21 mouse cellular contexts compared by ENCODE assay signal in genomic region chr9:120835621-120836020, GRCm38 (mm10).
DNase-seq lines count a peak whose midpoint lies in the region; ATAC-seq and TF ChIP-seq lines count a peak whose summit lies in the region.
"Had no signal": no experiment of that assay in that cellular context is flagged by ENCODE, and none has a peak within 500 bp of the region (broad histone marks: within the 10 kb centered on the region; RNA-seq: fewer than 3 reads in every experiment).

No protein-coding gene starts in this region.

- H3K9me3 ChIP-seq in lung, postnatal 0 days (ENCODE audit: low read length), result no peaks in the 10 kb centered on the region
- no peaks in the 10 kb centered on the region for H3K9me3 ChIP-seq in midbrain, embryonic 14.5 days (ENCODE audit: control insufficient read depth, low read length)
- H3K9me3 ChIP-seq: embryonic facial prominence, embryonic 15.5 days; forebrain, embryonic 12.5 days; forebrain, embryonic 15.5 days; hindbrain, embryonic 12.5 days; hindbrain, embryonic 15.5 days had no signal

- no peaks in the 10 kb centered on the region for H3K27me3 ChIP-seq in lung, postnatal 0 days (replicated peaks; ENCODE audit: insufficient read depth, low read length)
- no peaks in the 10 kb centered on the region for H3K27me3 ChIP-seq in midbrain, embryonic 14.5 days (ENCODE audit: control insufficient read depth, insufficient read depth, low read length)
- H3K27me3 ChIP-seq: embryonic facial prominence, embryonic 15.5 days; forebrain, embryonic 12.5 days; forebrain, embryonic 15.5 days; hindbrain, embryonic 12.5 days; hindbrain, embryonic 15.5 days had no signal

- no peaks in the 10 kb centered on the region for H3K4me1 ChIP-seq in lung, postnatal 0 days (ENCODE audit: insufficient read depth, low read depth, low read length)
- no peaks in the 10 kb centered on the region for H3K4me1 ChIP-seq in midbrain, embryonic 14.5 days (ENCODE audit: control insufficient read depth, insufficient read depth, low read length)
- H3K4me1 ChIP-seq: embryonic facial prominence, embryonic 15.5 days; forebrain, embryonic 12.5 days; forebrain, embryonic 15.5 days; hindbrain, embryonic 15.5 days had no signal

- H3K4me3 ChIP-seq in gastrocnemius, adult 2 months, result no peak overlapping the region
- no peak overlapping the region for H3K4me3 ChIP-seq in lung, postnatal 0 days (ENCODE audit: low read depth, low read length)
- no peak overlapping the region for H3K4me3 ChIP-seq in midbrain, embryonic 14.5 days (replicated peaks; ENCODE audit: low read depth, low read length)
- H3K4me3 ChIP-seq: embryonic facial prominence, embryonic 15.5 days; forebrain, embryonic 12.5 days; forebrain, embryonic 15.5 days; hindbrain, embryonic 12.5 days; hindbrain, embryonic 15.5 days had no signal

- peak; percentile 37 to 39 for DNase-seq in cerebellum, postnatal 10 days
- no peak for DNase-seq in cerebellum, postnatal 4 days (ENCODE audit: low spot score in 2 of 2)
- peak; percentile 4 for DNase-seq in gastrocnemius, adult 2 months
- DNase-seq in gastrocnemius, postnatal 4 days (ENCODE audit: low spot score in 2 of 2), result no peak
- peak; percentile 50 for DNase-seq in lung, postnatal 36 days
- DNase-seq in lung, postnatal 0 days (ENCODE audit: low spot score), result no peak
- DNase-seq in midbrain, embryonic 14.5 days, result no peak
- DNase-seq: adrenal gland, postnatal 14 days; cerebellum, adult 11 months; cerebellum, adult 2 months; cerebellum, adult 9-11 months; embryo, embryonic 11 days; gastrocnemius, postnatal 10 days; gastrocnemius, postnatal 36 days; heart, adult 11 months had no signal

- H3K9ac ChIP-seq in lung, postnatal 0 days (replicated peaks; ENCODE audit: low read depth), result no peak overlapping the region
- no peak overlapping the region for H3K9ac ChIP-seq in midbrain, embryonic 14.5 days (replicated peaks; ENCODE audit: low read length)
- H3K9ac ChIP-seq: embryonic facial prominence, embryonic 15.5 days; forebrain, embryonic 12.5 days; forebrain, embryonic 15.5 days; hindbrain, embryonic 12.5 days; hindbrain, embryonic 15.5 days had no signal

- ATAC-seq in lung, postnatal 0 days, result no peak
- no peak for ATAC-seq in midbrain, embryonic 14.5 days (ENCODE audit: low FRiP score, low TSS enrichment)
- ATAC-seq: forebrain, embryonic 15.5 days had no signal

- no peak for TF ChIP-seq EP300 in lung, postnatal 0 days (IDR thresholded peaks at IDR 0.05)

- H3K4me2 ChIP-seq in lung, postnatal 0 days (replicated peaks; ENCODE audit: low read depth, low read length), result no peak overlapping the region
- H3K4me2 ChIP-seq in midbrain, embryonic 14.5 days (ENCODE audit: low read length), result no peak overlapping the region
- H3K4me2 ChIP-seq: embryonic facial prominence, embryonic 15.5 days; forebrain, embryonic 12.5 days; forebrain, embryonic 15.5 days; heart, embryonic 11.5 days; hindbrain, embryonic 12.5 days; hindbrain, embryonic 15.5 days had no signal

- no peak for TF ChIP-seq CTCF in gastrocnemius, adult 2 months (IDR thresholded peaks at IDR 0.05)
- no peak for TF ChIP-seq CTCF in lung, postnatal 0 days (IDR thresholded peaks at IDR 0.05)

- H3K36me3 ChIP-seq in lung, postnatal 0 days (ENCODE audit: insufficient read depth, low read length), result no peaks in the 10 kb centered on the region
- H3K36me3 ChIP-seq in midbrain, embryonic 14.5 days (ENCODE audit: control insufficient read depth, insufficient read depth, low read length), result no peaks in the 10 kb centered on the region
- H3K36me3 ChIP-seq: embryonic facial prominence, embryonic 15.5 days; forebrain, embryonic 12.5 days; forebrain, embryonic 15.5 days; hindbrain, embryonic 12.5 days; hindbrain, embryonic 15.5 days had no signal

- intact Hi-C loops in gastrocnemius, adult 2 months (cut with DNase I), result no loop called here

- WGBS in lung, postnatal 0 days, result 67% methylated on average over 4 of the region's 4 CpGs
- 97% methylated on average over 4 of the region's 4 CpGs for WGBS in midbrain, embryonic 14.5 days

- no peak overlapping the region for H3K27ac ChIP-seq in gastrocnemius, adult 2 months
- no peak overlapping the region for H3K27ac ChIP-seq in lung, postnatal 0 days (ENCODE audit: low read length)
- H3K27ac ChIP-seq in midbrain, embryonic 14.5 days (replicated peaks; ENCODE audit: low read depth, low read length), result no peak overlapping the region
- H3K27ac ChIP-seq: embryonic facial prominence, embryonic 15.5 days; forebrain, embryonic 12.5 days; forebrain, embryonic 15.5 days; hindbrain, embryonic 12.5 days; hindbrain, embryonic 15.5 days had no signal

Comparison
In these comparisons a context has a peak if more than half of its experiments do, and no peak if none do; other contexts are left out.
1. DNase-seq: peak in cerebellum, postnatal 10 days (2 of 2), gastrocnemius, adult 2 months (single experiment) and lung, postnatal 36 days (single experiment); none in cerebellum, postnatal 4 days (0 of 2), gastrocnemius, postnatal 4 days (0 of 2), lung, postnatal 0 days (single experiment) and midbrain, embryonic 14.5 days (single experiment).